Mouse (Mus musculus): ENCODE data around the gene B4galt5. TPM values are rescaled to one million over a fixed set of nuclear protein-coding genes. Genes with fewer than 3 reads are reported as not detected.
"Not testable (repeated sequence)": the region's sequence is repeated elsewhere in the genome, so short reads cannot be mapped to it uniquely, and the experiment has no call there.

Gene B4galt5
- polyA plus RNA-seq (2015; fragmentation: Nextera tagmentation; extraction: Ambion mirVana) = 16.6 and 18.1 TPM in 2 replicates

GRCm38 (mm10) chr2:167348376-167349282 is at the start of gene B4galt5:
Gene B4galt5 (minus strand): TSS chr2:167349183.
- peaks cover 22% of the 10 kb centered on the region for H3K4me1 ChIP-seq (ENCODE audit: control insufficient read depth, insufficient read depth, low read length)
- peak within 1 kb of the TSS; percentile 88 for H3K27ac ChIP-seq (ENCODE audit: low read length)
- no peaks in the 10 kb centered on the region for H3K9me3 ChIP-seq (replicated peaks; ENCODE audit: control insufficient read depth, low read length, poor library complexity, severe bottlenecking)
- peak within 1 kb of the TSS; percentile 83 for H3K9ac ChIP-seq (ENCODE audit: low read depth, low read length)
- H3K36me3 ChIP-seq (ENCODE audit: control insufficient read depth, insufficient read depth, low read length) = no peaks in the 10 kb centered on the region
- H3K27me3 ChIP-seq (ENCODE audit: control insufficient read depth, insufficient read depth, low read depth, low read length) = no peaks in the 10 kb centered on the region
- no peak; the same call in none of the 2 replicates for ATAC-seq
- peak within 1 kb of the TSS; percentile 59 for H3K4me2 ChIP-seq (ENCODE audit: low read length)
- peak within 1 kb of the TSS; percentile 76 for H3K4me3 ChIP-seq (ENCODE audit: low read depth, low read length)
- under 1% methylated on average over 46 of the region's 111 CpGs for WGBS

DNA sequence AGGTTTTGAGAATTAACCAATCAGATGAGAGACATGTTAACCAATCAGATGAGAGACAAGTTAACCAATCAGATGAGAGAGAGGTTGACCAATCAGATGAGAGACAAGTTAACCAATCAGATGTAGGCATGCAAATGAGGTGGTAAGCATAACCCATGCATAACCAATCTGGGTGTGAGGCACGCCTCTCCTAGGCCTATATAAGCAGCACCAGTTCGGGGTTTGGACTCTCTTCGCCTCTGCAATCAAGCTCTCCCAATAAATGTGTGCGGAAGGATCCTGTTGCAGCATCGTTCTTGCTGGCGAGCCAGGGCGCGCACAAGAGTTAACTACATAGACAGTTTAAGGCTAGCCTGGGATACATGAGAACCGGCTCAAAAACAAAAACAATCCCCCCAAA is 47.4 kb upstream of the B4galt5 start:
- not testable (repeated sequence) for H3K4me3 ChIP-seq (ENCODE audit: low read depth, low read length); H3K36me3 ChIP-seq (ENCODE audit: control insufficient read depth, insufficient read depth, low read length); H3K9me3 ChIP-seq (replicated peaks; ENCODE audit: control insufficient read depth, low read length, poor library complexity, severe bottlenecking); ATAC-seq; H3K27ac ChIP-seq (ENCODE audit: low read length); H3K27me3 ChIP-seq (ENCODE audit: control insufficient read depth, insufficient read depth, low read depth, low read length); H3K4me1 ChIP-seq (ENCODE audit: control insufficient read depth, insufficient read depth, low read length); H3K4me2 ChIP-seq (ENCODE audit: low read length); H3K9ac ChIP-seq (ENCODE audit: low read depth, low read length)
- 95% methylated on average over 9 of the region's 9 CpGs for WGBS

DNA sequence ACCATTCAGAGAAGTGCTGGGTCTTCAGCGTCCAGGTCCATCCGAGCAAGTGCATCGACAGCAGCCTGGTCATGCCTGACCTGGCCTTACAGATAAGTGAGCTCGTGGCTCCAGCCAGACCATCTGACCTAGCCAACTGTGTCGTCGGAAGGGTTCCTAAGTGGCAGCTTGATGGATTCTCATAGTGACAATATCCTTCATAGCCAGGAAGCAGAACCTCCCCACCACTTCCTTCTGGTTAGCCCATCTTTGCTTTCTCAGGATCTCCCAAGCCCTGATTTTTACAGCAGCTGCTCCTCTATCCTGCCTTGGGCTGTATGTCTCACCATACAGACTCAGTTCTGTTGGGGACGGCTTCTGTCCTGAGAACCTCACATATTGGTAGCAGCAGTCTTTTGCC is 45.4 kb upstream of the B4galt5 start:
- WGBS = 90% methylated on average over 7 of the region's 7 CpGs
- Histone ChIP-seq H3K4me2 (ENCODE audit: low read length) (no peak overlapping the region), H3K36me3 (ENCODE audit: control insufficient read depth, insufficient read depth, low read length) (no peaks in the 10 kb centered on the region), H3K9ac (ENCODE audit: low read depth, low read length) (no peak overlapping the region), H3K4me3 (ENCODE audit: low read depth, low read length) (no peak overlapping the region), H3K27me3 (ENCODE audit: control insufficient read depth, insufficient read depth, low read depth, low read length) (no peaks in the 10 kb centered on the region), H3K4me1 (ENCODE audit: control insufficient read depth, insufficient read depth, low read length) (no peaks in the 10 kb centered on the region), H3K9me3 (replicated peaks; ENCODE audit: control insufficient read depth, low read length, poor library complexity, severe bottlenecking) (no peaks in the 10 kb centered on the region), H3K27ac (ENCODE audit: low read length) (no peak overlapping the region)
- no peak for ATAC-seq

DNA sequence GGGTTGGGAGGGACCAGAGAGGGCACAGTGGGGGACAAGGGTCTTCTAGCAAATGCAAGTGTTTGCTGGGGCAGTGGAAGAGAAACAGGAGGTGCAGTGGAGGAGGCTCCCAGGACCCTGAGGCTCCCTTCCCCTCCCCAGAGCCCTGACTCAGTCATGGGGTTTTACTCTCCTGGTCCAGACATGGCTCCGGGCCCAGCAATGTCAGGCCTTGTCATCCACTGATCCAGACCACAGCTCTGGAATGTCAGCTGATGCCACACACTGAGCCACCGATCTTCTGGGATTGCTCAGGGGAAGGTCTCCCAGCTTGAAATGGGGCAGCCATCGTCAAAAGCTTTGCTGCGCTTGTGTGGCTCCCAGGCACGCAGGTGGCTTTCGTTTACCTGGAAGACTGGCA is 38.0 kb upstream of the B4galt5 start:
- Histone ChIP-seq H3K4me1 (ENCODE audit: control insufficient read depth, insufficient read depth, low read length) (no peaks in the 10 kb centered on the region), H3K9me3 (replicated peaks; ENCODE audit: control insufficient read depth, low read length, poor library complexity, severe bottlenecking) (no peaks in the 10 kb centered on the region), H3K4me2 (ENCODE audit: low read length) (no peak overlapping the region), H3K36me3 (ENCODE audit: control insufficient read depth, insufficient read depth, low read length) (no peaks in the 10 kb centered on the region), H3K4me3 (ENCODE audit: low read depth, low read length) (no peak overlapping the region), H3K9ac (ENCODE audit: low read depth, low read length) (no peak overlapping the region), H3K27ac (ENCODE audit: low read length) (no peak overlapping the region), H3K27me3 (ENCODE audit: control insufficient read depth, insufficient read depth, low read depth, low read length) (no peaks in the 10 kb centered on the region)
- 83% methylated on average over 6 of the region's 6 CpGs for WGBS
- no peak for ATAC-seq

DNA sequence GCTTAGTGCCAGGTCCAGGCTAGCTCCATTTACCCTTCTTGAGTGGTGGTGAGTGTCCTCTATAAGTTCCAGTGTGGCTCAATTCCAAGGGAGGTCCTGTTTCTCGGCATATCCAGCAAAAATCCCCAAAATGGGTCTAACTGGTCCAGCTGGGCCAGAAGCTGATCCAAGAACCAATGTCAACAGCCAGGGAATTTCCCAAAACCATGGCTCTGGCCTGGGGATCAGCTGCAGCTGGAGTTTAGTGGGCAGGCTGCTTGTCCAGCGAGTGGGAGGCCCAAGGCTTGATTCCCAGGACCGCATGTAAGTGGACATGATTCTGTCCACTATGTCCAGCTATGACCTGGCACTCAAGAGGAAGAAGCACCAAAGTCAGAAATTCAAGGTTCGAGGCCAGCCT is 37.5 kb upstream of the B4galt5 start:
- 78% methylated on average over 4 of the region's 4 CpGs for WGBS
- no peaks in the 10 kb centered on the region for H3K9me3 ChIP-seq (replicated peaks; ENCODE audit: control insufficient read depth, low read length, poor library complexity, severe bottlenecking)
- H3K4me3 ChIP-seq (ENCODE audit: low read depth, low read length) = no peak overlapping the region
- H3K9ac ChIP-seq (ENCODE audit: low read depth, low read length) = no peak overlapping the region
- no peak for ATAC-seq
- no peaks in the 10 kb centered on the region for H3K36me3 ChIP-seq (ENCODE audit: control insufficient read depth, insufficient read depth, low read length)
- H3K4me1 ChIP-seq (ENCODE audit: control insufficient read depth, insufficient read depth, low read length) = no peaks in the 10 kb centered on the region
- no peak overlapping the region for H3K4me2 ChIP-seq (ENCODE audit: low read length)
- no peak overlapping the region for H3K27ac ChIP-seq (ENCODE audit: low read length)
- H3K27me3 ChIP-seq (ENCODE audit: control insufficient read depth, insufficient read depth, low read depth, low read length) = no peaks in the 10 kb centered on the region

DNA sequence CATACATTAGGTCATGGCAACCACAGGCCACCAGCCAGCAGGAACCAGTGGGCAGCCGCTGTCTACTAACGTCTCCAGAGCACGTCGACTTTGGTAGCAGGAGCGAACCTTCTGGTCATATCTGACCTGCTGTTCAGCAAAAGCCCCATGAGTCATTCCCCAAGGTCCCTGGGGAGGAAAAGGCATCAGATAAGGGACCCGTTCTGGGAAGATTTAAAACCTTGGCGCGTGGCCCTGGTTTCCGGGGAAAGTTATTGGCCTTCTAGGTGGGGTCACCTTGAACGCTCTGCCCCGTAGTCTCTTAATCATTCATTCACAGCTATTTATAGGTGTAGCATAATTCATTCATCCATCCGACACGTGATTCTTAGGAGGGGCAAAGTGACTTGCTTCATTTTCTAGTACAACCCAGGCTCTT is 34.7 kb upstream of the B4galt5 start:
- Histone ChIP-seq H3K27me3 (ENCODE audit: control insufficient read depth, insufficient read depth, low read depth, low read length) (no peaks in the 10 kb centered on the region), H3K4me1 (ENCODE audit: control insufficient read depth, insufficient read depth, low read length) (no peaks in the 10 kb centered on the region), H3K9ac (ENCODE audit: low read depth, low read length) (no peak overlapping the region), H3K27ac (ENCODE audit: low read length) (no peak overlapping the region), H3K4me2 (ENCODE audit: low read length) (no peak overlapping the region), H3K4me3 (ENCODE audit: low read depth, low read length) (no peak overlapping the region), H3K36me3 (ENCODE audit: control insufficient read depth, insufficient read depth, low read length) (no peaks in the 10 kb centered on the region), H3K9me3 (replicated peaks; ENCODE audit: control insufficient read depth, low read length, poor library complexity, severe bottlenecking) (no peaks in the 10 kb centered on the region)
- 90% methylated on average over 13 of the region's 13 CpGs for WGBS
- ATAC-seq = no peak

- no peak for ATAC-seq
- Histone ChIP-seq H3K27ac (ENCODE audit: low read length) (no peak overlapping the region), H3K9me3 (replicated peaks; ENCODE audit: control insufficient read depth, low read length, poor library complexity, severe bottlenecking) (no peaks in the 10 kb centered on the region), H3K4me3 (ENCODE audit: low read depth, low read length) (no peak overlapping the region), H3K27me3 (ENCODE audit: control insufficient read depth, insufficient read depth, low read depth, low read length) (no peaks in the 10 kb centered on the region), H3K4me2 (ENCODE audit: low read length) (no peak overlapping the region), H3K9ac (ENCODE audit: low read depth, low read length) (no peak overlapping the region), H3K36me3 (ENCODE audit: control insufficient read depth, insufficient read depth, low read length) (no peaks in the 10 kb centered on the region), H3K4me1 (ENCODE audit: control insufficient read depth, insufficient read depth, low read length) (no peaks in the 10 kb centered on the region)
- WGBS = 90% methylated on average over 7 of the region's 7 CpGs
Measured at GRCm38 (mm10) chr2:167382389-167382788, 33.4 kb upstream of the B4galt5 start.

GRCm38 (mm10) chr2:167381596-167381995 is 32.6 kb upstream of the B4galt5 start:
- Histone ChIP-seq H3K4me1 (ENCODE audit: control insufficient read depth, insufficient read depth, low read length) (no peaks in the 10 kb centered on the region), H3K27ac (ENCODE audit: low read length) (no peak overlapping the region), H3K9me3 (replicated peaks; ENCODE audit: control insufficient read depth, low read length, poor library complexity, severe bottlenecking) (no peaks in the 10 kb centered on the region), H3K9ac (ENCODE audit: low read depth, low read length) (no peak overlapping the region), H3K27me3 (ENCODE audit: control insufficient read depth, insufficient read depth, low read depth, low read length) (no peaks in the 10 kb centered on the region), H3K4me3 (ENCODE audit: low read depth, low read length) (no peak overlapping the region), H3K4me2 (ENCODE audit: low read length) (no peak overlapping the region), H3K36me3 (ENCODE audit: control insufficient read depth, insufficient read depth, low read length) (no peaks in the 10 kb centered on the region)
- WGBS = 77% methylated on average over 7 of the region's 7 CpGs
- ATAC-seq = no peak

DNA sequence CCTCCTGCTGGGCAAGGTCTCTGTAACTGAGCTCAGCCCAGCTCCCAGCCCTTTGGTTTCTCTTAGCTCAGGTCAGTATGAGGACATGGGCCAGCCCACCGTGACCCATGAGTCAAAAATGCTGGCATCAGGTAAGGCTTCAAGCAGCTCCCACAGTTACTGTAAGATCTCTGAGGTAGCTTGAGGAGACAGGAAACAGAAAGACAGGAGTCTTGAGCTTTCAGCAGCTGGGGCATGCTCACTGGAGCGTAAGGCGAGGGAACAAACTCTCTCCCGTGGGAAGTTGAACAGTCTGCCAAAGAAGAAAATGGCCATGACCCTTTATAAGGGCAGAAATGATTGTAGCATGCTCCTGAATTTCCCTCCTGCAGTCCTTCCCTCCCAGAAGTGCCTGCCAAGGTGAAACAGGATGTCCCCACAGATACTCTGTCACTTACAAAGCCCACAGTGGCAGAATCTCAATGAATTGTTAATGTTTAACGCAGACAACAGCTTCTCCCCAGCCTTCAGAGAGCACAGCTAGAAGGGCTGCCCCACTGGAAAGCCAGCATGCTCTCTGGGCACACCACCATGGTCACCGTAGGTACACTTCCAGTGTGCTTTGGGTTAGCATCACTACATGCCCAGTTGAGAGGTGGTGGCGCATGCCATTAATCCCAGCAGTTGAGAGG is 31.8 kb upstream of the B4galt5 start:
- Histone ChIP-seq H3K9me3 (replicated peaks; ENCODE audit: control insufficient read depth, low read length, poor library complexity, severe bottlenecking) (no peaks in the 10 kb centered on the region), H3K4me3 (ENCODE audit: low read depth, low read length) (no peak overlapping the region), H3K27me3 (ENCODE audit: control insufficient read depth, insufficient read depth, low read depth, low read length) (no peaks in the 10 kb centered on the region), H3K4me1 (ENCODE audit: control insufficient read depth, insufficient read depth, low read length) (no peaks in the 10 kb centered on the region), H3K27ac (ENCODE audit: low read length) (no peak overlapping the region), H3K4me2 (ENCODE audit: low read length) (no peak overlapping the region), H3K9ac (ENCODE audit: low read depth, low read length) (no peak overlapping the region), H3K36me3 (ENCODE audit: control insufficient read depth, insufficient read depth, low read length) (no peaks in the 10 kb centered on the region)
- no peak for ATAC-seq
- 58% methylated on average over 7 of the region's 7 CpGs for WGBS
